Mouse (Mus musculus): Measurements from ENCODE around the gene Bola2. TPM values are rescaled to one million over a fixed set of nuclear protein-coding genes. Genes with fewer than 3 reads are reported as not detected.

Bola2 gene
- polyA plus RNA-seq, 1 experiment: 70.6 TPM

Other genes with a start within 250 kb of the Bola2 start
- gene Atp2a1, start 232.3 kb upstream of the Bola2 start, polyA plus RNA-seq (2012; rRNA removed): 1.7 and 8.0 TPM in 2 replicates
- 40.5 and 48.0 TPM in 2 replicates for gene Sh2b1, start 220.0 kb upstream of the Bola2 start, polyA plus RNA-seq (2012; rRNA removed)
- 92.1 and 92.3 TPM in 2 replicates for gene Tufm, start 208.0 kb upstream of the Bola2 start, polyA plus RNA-seq (2012; rRNA removed)
- gene Atxn2l, start 192.0 kb upstream of the Bola2 start, polyA plus RNA-seq (2012; rRNA removed): 82.8 and 104 TPM in 2 replicates
- 111 and 114 TPM in 2 replicates for gene Eif3c, start 129.0 kb upstream of the Bola2 start, polyA plus RNA-seq (2012; rRNA removed)
- 22.4 and 30.5 TPM in 2 replicates for gene Apobr, start 110.5 kb upstream of the Bola2 start, polyA plus RNA-seq (2012; rRNA removed)
- 76.8 and 98.2 TPM in 2 replicates for gene Cln3, start 109.6 kb upstream of the Bola2 start, polyA plus RNA-seq (2012; rRNA removed)
- 0.13 TPM in 1 of 2 replicates, not detected in the other for gene Il27, start 100.5 kb upstream of the Bola2 start, polyA plus RNA-seq (2012; rRNA removed)
- gene Nupr1, start 64.5 kb upstream of the Bola2 start, polyA plus RNA-seq (2012; rRNA removed): 49.9 and 55.5 TPM in 2 replicates
- gene Sgf29, start 46.1 kb upstream of the Bola2 start, polyA plus RNA-seq (2012; rRNA removed): 25.4 and 48.2 TPM in 2 replicates
- 107 and 126 TPM in 2 replicates for gene Sult1a1, start 19.0 kb upstream of the Bola2 start, polyA plus RNA-seq (2012; rRNA removed)
- gene Slx1b, start 383 bp downstream of the Bola2 start, polyA plus RNA-seq (2012; rRNA removed): 24.2 and 26.3 TPM in 2 replicates
- 38.2 and 61.2 TPM in 2 replicates for gene Coro1a, start 12.4 kb downstream of the Bola2 start, polyA plus RNA-seq (2012; rRNA removed)
- 146 and 169 TPM in 2 replicates for gene Mapk3, start 64.2 kb downstream of the Bola2 start, polyA plus RNA-seq (2012; rRNA removed)
- 7.6 and 51.9 TPM in 2 replicates for gene Gdpd3, start 70.9 kb downstream of the Bola2 start, polyA plus RNA-seq (2012; rRNA removed)
- gene Ypel3, start 81.6 kb downstream of the Bola2 start, polyA plus RNA-seq (2012; rRNA removed): 212 and 269 TPM in 2 replicates
- 1.9 and 2.1 TPM in 2 replicates for gene Tbx6, start 86.1 kb downstream of the Bola2 start, polyA plus RNA-seq (2012; rRNA removed)
- 129 and 161 TPM in 2 replicates for gene Ppp4c, start 97.1 kb downstream of the Bola2 start, polyA plus RNA-seq (2012; rRNA removed)
- gene Fam57b, start 102.3 kb downstream of the Bola2 start, polyA plus RNA-seq (2012; rRNA removed): 11.8 and 27.3 TPM in 2 replicates
- gene 4930451I11Rik, start 136.2 kb downstream of the Bola2 start, polyA plus RNA-seq (2012; rRNA removed): not detected in 2 replicates
- 0.13 TPM in 1 of 2 replicates, not detected in the other for gene Doc2a, start 152.0 kb downstream of the Bola2 start, polyA plus RNA-seq (2012; rRNA removed)
- gene Hirip3, start 166.6 kb downstream of the Bola2 start, polyA plus RNA-seq (2012; rRNA removed): 3.2 and 6.0 TPM in 2 replicates
- 33.7 and 39.6 TPM in 2 replicates for gene Ino80e, start 167.0 kb downstream of the Bola2 start, polyA plus RNA-seq (2012; rRNA removed)
- 55.9 and 62.6 TPM in 2 replicates for gene Taok2, start 189.3 kb downstream of the Bola2 start, polyA plus RNA-seq (2012; rRNA removed)
- gene Tmem219, start 227.5 kb downstream of the Bola2 start, polyA plus RNA-seq (2012; rRNA removed): 88.1 and 102 TPM in 2 replicates
- 19.7 and 21.3 TPM in 2 replicates for gene Kctd13, start 233.5 kb downstream of the Bola2 start, polyA plus RNA-seq (2012; rRNA removed)